Mouse (Mus musculus): Measurements from ENCODE around the gene Hif3a. TPM values are rescaled to one million over a fixed set of nuclear protein-coding genes. Genes with fewer than 3 reads are reported as not detected.

Hif3a gene
- total RNA-seq, 2 experiments from 2014 or later = 3.7 to 39.3 TPM

DNA sequence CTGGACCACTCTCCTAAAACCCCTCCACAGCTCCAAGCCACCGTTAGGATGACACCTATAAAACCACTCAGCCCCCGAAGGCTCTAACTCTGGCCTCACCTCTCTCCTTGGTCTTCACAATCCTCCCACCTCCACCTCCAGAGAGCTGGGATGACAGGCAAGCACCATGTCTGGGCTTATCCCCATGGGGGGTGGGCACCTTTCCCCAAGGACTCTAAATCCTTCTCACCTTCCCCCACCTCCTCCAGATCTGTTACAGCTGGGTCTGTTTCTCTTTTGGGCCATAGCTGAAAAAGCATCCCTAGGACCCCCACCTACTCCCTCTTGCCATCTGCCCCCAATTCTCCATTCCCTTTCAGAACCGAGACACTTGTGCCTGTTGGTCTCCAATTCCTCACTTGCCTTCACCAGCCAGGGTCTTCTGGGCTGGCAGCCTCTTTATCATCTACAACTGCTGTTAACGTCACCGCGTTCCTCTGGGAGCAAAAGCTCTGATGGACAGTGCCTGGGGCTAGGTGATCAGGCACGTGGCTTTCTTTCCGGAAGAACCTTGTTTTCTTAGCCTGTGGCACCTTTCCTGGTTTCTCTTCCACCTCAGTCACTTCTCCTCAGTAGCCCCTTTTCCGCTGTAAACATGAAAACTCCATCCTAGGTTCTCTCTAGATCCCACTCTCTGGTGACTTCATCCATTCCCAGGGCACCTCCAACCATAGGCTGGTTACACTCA, 36.2 kb downstream of the Hif3a start:
- ATAC-seq (replicated peaks; ENCODE audit: low FRiP score, low TSS enrichment, poor library complexity, severe bottlenecking) = no peak

DNA sequence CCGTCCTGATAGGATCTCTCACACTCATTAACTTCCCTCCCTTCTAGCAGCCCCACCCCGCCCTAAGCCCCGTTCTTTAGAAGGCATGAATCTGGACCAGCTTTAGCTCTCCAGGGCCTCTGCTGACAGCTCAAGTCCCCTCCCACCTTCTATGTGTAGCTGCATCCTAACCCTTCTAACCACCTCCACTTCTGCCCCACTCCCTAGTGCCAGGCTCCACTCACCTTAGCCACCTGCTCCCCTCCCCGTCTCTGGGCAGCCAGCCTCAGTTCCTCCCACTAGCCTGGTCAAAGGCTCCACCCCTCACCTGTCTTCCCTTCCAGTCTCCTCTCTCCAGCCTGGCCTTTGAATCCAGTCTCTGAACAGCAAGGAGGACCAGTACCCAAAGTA, 36.7 kb downstream of the Hif3a start:
- ATAC-seq (replicated peaks; ENCODE audit: low FRiP score, low TSS enrichment, poor library complexity, severe bottlenecking) = no peak

DNA sequence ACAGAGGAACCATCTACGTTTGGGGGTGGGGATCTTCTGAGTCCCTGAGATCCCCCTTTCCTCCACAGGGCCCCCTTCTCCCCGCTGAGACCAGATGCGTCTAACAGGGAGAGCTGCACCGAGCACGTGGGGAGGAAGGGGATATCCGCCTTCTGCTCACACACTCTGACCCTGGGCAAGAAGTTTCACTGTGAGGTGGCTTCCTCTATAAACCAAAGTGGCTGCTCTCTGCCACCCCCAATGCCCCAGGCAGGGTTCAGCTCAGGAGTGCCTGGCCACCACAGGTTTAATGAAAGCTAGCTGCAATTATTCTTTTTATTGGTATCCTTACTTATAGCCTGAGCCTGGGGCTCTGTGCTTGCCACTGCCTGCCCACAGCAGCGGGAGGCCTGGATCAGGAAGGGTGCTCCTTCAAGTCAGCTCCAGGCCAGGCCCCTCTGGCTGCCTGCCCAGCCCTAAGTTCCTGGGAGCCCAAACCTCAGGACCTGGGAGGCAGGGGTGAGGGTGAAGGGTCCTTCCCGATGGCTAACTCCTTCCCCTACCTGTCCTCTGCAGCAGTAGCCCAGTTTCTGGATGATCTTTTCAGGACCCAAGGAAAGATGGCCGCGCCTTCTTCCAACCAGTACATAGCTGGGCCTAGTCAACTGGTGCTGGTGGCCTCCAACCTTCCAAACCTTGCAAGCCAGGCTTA, 37.3 kb downstream of the Hif3a start:
- no peak for ATAC-seq (replicated peaks; ENCODE audit: low FRiP score, low TSS enrichment, poor library complexity, severe bottlenecking)

GRCm38 (mm10) chr7:17024141-17024540, 38.1 kb downstream of the Hif3a start:
- ATAC-seq (replicated peaks; ENCODE audit: low FRiP score, low TSS enrichment, poor library complexity, severe bottlenecking) = no peak

DNA sequence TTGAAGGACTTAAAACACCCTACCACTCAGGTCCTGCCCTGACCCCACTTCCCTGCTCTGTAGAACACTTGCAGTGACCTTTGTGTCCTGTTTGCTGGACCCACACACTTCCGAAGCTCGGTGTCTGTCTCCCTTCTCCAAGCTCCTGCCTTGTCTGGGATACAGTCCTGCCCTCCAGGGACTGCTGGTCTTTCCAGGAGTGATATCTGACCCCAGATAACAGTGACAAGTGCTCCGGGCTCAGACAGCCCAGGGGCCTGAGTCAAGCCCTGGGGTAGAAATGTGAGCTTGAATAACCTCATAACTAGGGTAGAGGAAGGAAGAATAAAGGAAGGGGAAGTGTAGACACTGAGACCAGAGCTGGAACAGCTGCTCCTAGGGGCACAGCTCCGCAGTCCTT, 38.5 kb downstream of the Hif3a start:
- ATAC-seq (replicated peaks; ENCODE audit: low FRiP score, low TSS enrichment, poor library complexity, severe bottlenecking) = no peak

DNA sequence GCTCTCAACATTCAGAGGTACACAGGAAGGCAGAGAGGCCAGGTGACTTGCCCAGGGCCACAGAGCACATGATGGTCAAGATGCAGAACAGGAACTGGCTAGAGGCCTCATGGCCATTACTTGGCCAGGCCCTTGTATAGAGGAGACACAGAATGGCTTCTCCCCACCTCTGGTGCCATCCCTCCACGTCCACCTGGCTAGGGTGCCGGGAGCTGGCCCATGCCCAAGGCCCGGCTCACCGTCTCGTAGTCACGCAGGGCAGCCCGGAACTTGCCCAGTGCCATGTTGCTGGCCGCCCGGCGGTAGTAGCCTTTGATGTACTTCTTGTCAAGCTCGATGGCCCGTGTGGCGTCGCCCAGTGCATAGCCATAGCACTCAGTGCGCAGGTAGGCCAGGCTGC, 40.1 kb downstream of the Hif3a start:
- ATAC-seq (replicated peaks; ENCODE audit: low FRiP score, low TSS enrichment, poor library complexity, severe bottlenecking) = no peak

DNA sequence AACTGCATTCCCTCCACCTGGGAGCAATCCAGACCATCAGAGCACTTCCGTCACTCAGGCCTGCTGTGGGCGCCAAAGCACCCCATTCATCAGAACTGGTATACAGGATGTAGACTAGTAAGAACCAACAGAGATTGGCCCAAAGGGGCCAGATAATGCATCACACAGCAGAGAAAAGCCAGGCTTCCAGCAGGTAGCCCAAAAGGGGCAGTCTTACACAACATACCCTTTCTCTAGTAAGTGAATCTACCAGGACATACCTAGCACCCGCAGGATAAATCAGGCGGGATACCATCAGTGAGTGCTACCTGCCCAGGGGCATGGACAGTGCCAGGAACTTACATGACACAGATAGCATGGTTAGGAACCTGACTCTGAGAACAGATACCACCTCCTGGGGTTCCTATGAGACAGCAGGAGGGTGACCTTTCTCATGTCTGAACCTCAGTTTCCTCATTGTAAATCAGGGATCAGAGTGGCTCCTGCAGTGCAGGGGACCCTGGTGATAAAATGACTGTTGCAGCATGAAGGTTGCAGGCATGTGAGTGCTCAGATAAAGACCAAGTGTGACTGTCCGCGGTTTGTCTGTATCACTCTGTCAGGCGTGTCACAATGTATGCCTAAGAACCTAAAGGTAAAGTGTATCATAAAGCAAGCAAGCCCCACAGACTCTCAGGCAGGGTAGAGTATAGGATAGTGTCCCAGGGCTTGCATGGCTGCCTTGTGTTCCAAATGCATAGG, 42.6 kb downstream of the Hif3a start:
- peak; percentile 30 for ATAC-seq (replicated peaks; ENCODE audit: low FRiP score, low TSS enrichment, poor library complexity, severe bottlenecking)

GRCm38 (mm10) chr7:17017921-17018320, 44.3 kb downstream of the Hif3a start:
- ATAC-seq (replicated peaks; ENCODE audit: low FRiP score, low TSS enrichment, poor library complexity, severe bottlenecking) = no peak

GRCm38 (mm10) chr7:17017036-17017435, 45.2 kb downstream of the Hif3a start:
- ATAC-seq (replicated peaks; ENCODE audit: low FRiP score, low TSS enrichment, poor library complexity, severe bottlenecking) = peak; percentile 89

GRCm38 (mm10) chr7:17015381-17015780, 46.8 kb downstream of the Hif3a start:
- no peak for ATAC-seq (replicated peaks; ENCODE audit: low FRiP score, low TSS enrichment, poor library complexity, severe bottlenecking)

- ATAC-seq (replicated peaks; ENCODE audit: low FRiP score, low TSS enrichment, poor library complexity, severe bottlenecking) = no peak
Measured at GRCm38 (mm10) chr7:17011909-17012590, 50.2 kb downstream of the Hif3a start.

- ATAC-seq (replicated peaks; ENCODE audit: low FRiP score, low TSS enrichment, poor library complexity, severe bottlenecking) = no peak
Measured at GRCm38 (mm10) chr7:17010010-17010347, 52.2 kb downstream of the Hif3a start.

- ATAC-seq (replicated peaks; ENCODE audit: low FRiP score, low TSS enrichment, poor library complexity, severe bottlenecking) = no peak
Measured at GRCm38 (mm10) chr7:17009326-17010009, 52.8 kb downstream of the Hif3a start.

- ATAC-seq (replicated peaks; ENCODE audit: low FRiP score, low TSS enrichment, poor library complexity, severe bottlenecking) = peak; percentile 76
Measured at GRCm38 (mm10) chr7:17007300-17007699, 54.9 kb downstream of the Hif3a start.

GRCm38 (mm10) chr7:17004716-17005115, 57.5 kb downstream of the Hif3a start:
- no peak for ATAC-seq (replicated peaks; ENCODE audit: low FRiP score, low TSS enrichment, poor library complexity, severe bottlenecking)

DNA sequence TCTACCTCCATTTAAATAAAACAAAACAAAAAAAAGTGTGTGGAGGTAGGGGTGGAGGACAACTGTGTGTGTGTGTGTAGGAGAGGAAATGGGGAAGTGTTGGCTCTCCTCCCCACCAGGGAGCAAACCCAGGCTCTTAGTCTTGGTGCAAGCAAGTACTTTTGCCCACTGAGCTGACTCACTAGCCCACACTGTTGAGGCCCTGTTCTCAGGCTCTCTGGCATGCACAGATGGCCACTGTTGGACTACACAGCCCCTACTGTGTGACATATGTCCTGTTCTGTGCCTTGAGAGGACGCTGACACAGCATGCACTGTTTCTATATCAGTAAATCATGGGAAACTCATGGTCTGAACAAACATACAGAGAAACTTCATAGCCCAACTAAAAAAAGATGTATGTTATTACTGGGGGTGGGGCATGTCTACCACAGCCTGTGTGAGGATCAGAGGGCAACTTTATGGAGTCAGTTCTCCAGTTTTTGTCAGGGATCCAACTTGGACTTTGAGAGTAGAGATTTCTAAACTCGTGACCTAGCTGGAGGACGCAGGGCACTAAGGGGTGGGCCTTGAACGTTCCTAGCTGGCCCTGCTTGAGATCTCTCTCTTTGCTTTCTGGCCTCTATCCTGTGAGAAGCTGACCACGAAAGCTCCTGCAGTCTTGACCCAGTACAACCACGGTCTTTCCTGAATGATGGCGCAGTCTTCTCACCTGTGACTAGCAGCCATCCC, 58.8 kb downstream of the Hif3a start:
- no peak for ATAC-seq (replicated peaks; ENCODE audit: low FRiP score, low TSS enrichment, poor library complexity, severe bottlenecking)

- ATAC-seq (replicated peaks; ENCODE audit: low FRiP score, low TSS enrichment, poor library complexity, severe bottlenecking) = peak; percentile 75
Measured at GRCm38 (mm10) chr7:17002375-17003195, 59.6 kb downstream of the Hif3a start.

GRCm38 (mm10) chr7:16999650-17000049, 62.6 kb downstream of the Hif3a start:
- peak; percentile 27; the same call in 1 of the 2 replicates for ATAC-seq (replicated peaks; ENCODE audit: low FRiP score, low TSS enrichment, poor library complexity, severe bottlenecking)

Data from megakaryocyte-erythroid progenitor cell, adult 5-6 weeks (primary cell).